ENCODE assay signal across 8 mouse cellular contexts in the genomic region with DNA sequence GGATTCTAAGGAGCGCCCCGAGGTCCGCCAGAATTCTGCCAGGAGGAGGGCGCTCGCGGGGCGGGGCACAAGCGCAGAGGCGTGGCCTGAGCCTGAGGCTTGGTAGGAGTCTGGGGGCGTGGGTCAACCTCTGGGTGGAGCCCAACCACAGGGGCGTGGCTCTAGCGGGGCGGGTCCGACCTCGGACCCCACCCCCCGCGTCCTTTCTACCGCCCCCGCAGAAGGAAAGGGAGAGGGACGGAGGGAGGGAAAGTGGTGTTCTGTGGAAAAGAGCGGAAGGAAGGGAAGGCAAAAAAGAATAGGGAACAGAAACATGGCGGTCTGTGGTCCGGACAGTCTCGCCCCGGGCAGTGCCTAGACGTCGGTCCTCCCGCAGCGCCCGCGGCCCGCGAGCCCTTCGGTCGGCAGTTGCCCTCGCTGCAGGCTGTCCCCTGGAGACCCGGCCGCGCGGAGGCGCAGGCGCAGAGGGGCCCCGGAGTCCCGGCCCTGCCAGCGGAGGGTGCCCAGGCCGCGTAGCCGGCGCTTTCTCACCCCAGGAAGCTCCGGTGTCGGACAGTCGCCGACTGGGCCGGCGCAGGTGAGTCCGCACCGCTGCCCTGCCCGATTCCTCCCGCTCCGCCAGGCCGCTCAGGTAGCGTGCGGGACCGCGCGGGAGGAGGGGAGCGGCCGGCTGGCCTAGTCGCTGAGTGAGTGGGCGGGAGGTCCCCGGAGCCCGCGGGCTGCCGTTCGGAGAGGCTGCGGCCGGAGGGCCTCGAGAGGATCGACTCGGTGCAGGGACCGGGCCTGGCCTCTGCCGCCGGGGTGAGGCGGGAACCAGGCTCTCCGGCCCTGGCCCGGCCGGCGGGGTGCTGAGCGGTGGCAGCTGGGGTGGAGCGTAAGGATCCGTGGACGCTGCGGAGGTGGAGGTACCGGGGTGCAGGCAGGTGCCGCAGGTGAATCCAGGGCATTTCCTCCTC. TPM values are rescaled to one million over a fixed set of nuclear protein-coding genes. Genes with fewer than 3 reads are reported as not detected.
A peak's percentile ranks its signal among the peaks of the same experiment; 100 is the strongest.
DNase-seq lines count a peak whose midpoint lies in the region; ATAC-seq and TF ChIP-seq lines count a peak whose summit lies in the region.

Dennd4c (plus strand) TSS at position 220 of the 956 bp plus-strand sequence.

- DNase-seq in A20 (ENCODE audit: low read depth, low spot score), result peak; percentile 97
- DNase-seq in heart, embryonic 10.5 days (ENCODE audit: low spot score), result peak; percentile 98
- DNase-seq in liver, result peak; percentile 98
- peak; percentile 94 for DNase-seq in spleen, postnatal 4 days (ENCODE audit: low spot score in 2 of 2)

- H3K36me3 ChIP-seq in heart, embryonic 10.5 days, result no peaks in the 10 kb centered on the region
- no peaks in the 10 kb centered on the region for H3K36me3 ChIP-seq in kidney, embryonic 15.5 days

- H3K27me3 ChIP-seq in heart, embryonic 10.5 days (ENCODE audit: insufficient read depth, poor library complexity, severe bottlenecking), result no peaks in the 10 kb centered on the region
- H3K27me3 ChIP-seq in kidney, embryonic 15.5 days, result no peaks in the 10 kb centered on the region

- peak within 1 kb of the TSS; percentile 95 for H3K9ac ChIP-seq in kidney, embryonic 15.5 days

- H3K27ac ChIP-seq in bone marrow macrophage, adult 2 months (ENCODE audit: insufficient read depth, low read depth, low read length), result peak within 1 kb of the TSS; percentile 79
- H3K27ac ChIP-seq in embryonic fibroblast, embryonic 13.5 days (ENCODE audit: insufficient read depth, low read length), result peak within 1 kb of the TSS; percentile 39
- peak within 1 kb of the TSS; percentile 98 for H3K27ac ChIP-seq in heart, embryonic 10.5 days
- peak within 1 kb of the TSS; percentile 94 for H3K27ac ChIP-seq in kidney, embryonic 15.5 days

- peak; percentile 97 for ATAC-seq in kidney, embryonic 15.5 days (replicated peaks; ENCODE audit: low FRiP score)
- ATAC-seq in monocyte, adult 5-6 weeks (replicated peaks; ENCODE audit: insufficient number of reproducible peaks, low FRiP score, low TSS enrichment, poor library complexity, severe bottlenecking), result peak; percentile 92

- H3K4me1 ChIP-seq in bone marrow macrophage, adult 2 months (ENCODE audit: control insufficient read depth, insufficient read depth, low read length), result peaks cover 10% of the 10 kb centered on the region
- H3K4me1 ChIP-seq in embryonic fibroblast, embryonic 13.5 days (ENCODE audit: control insufficient read depth, insufficient read depth, low read length), result peaks cover 6% of the 10 kb centered on the region; the same call in 1 of the 2 replicates
- H3K4me1 ChIP-seq in heart, embryonic 10.5 days, result peaks cover 15% of the 10 kb centered on the region
- peaks cover 21% of the 10 kb centered on the region for H3K4me1 ChIP-seq in kidney, embryonic 15.5 days

- H3K4me3 ChIP-seq in bone marrow macrophage, adult 2 months (ENCODE audit: insufficient read depth, low read length), result peak within 1 kb of the TSS; percentile 86
- H3K4me3 ChIP-seq in embryonic fibroblast, embryonic 13.5 days (ENCODE audit: insufficient read depth, low read length), result peak within 1 kb of the TSS; percentile 87
- peak within 1 kb of the TSS; percentile 100 for H3K4me3 ChIP-seq in heart, embryonic 10.5 days
- peak within 1 kb of the TSS; percentile 88 for H3K4me3 ChIP-seq in kidney, embryonic 15.5 days (replicated peaks)

- TF ChIP-seq CTCF in bone marrow macrophage, adult 2 months (IDR thresholded peaks at IDR 0.05; ENCODE audit: low read depth, low read length), result no peak
- no peak for TF ChIP-seq CTCF in embryonic fibroblast, embryonic 13.5 days (IDR thresholded peaks at IDR 0.05; ENCODE audit: borderline replicate concordance, insufficient read depth, low read length)

- TF ChIP-seq POLR2A in bone marrow macrophage, adult 2 months (IDR thresholded peaks at IDR 0.05; ENCODE audit: borderline replicate concordance, low read depth, low read length), result 0 out of 2 replicates have a peak, but pooled peaks have one; percentile 31
- TF ChIP-seq POLR2A in embryonic fibroblast, embryonic 13.5 days (IDR thresholded peaks at IDR 0.05; ENCODE audit: low read depth, low read length), result peak; percentile 95

- H3K9me3 ChIP-seq in heart, embryonic 10.5 days, result no peaks in the 10 kb centered on the region
- no peaks in the 10 kb centered on the region for H3K9me3 ChIP-seq in kidney, embryonic 15.5 days (replicated peaks)

- peak within 1 kb of the TSS; percentile 82 for H3K4me2 ChIP-seq in kidney, embryonic 15.5 days

- under 1% methylated on average over 95 of the region's 95 CpGs for WGBS in heart, embryonic 10.5 days
- WGBS in kidney, embryonic 15.5 days, result under 1% methylated on average over 95 of the region's 95 CpGs

RNA-seq across cellular contexts. Expression of gene Dennd4c, which starts in this region (rescaled TPM):
- polyA plus RNA-seq in bone marrow macrophage, adult 2 months (2012; ENCODE audit: insufficient read depth, insufficient read length, missing spikeins), result 48.6 and 56.5 TPM in 2 replicates
- 26.9 and 28.4 TPM in 2 replicates for polyA plus RNA-seq in embryonic fibroblast, embryonic 13.5 days (2011; ENCODE audit: insufficient read length, low read depth, missing spikeins)
- polyA plus RNA-seq in heart, embryonic 10.5 days (2016; fragmentation: Nextera tagmentation; extraction: Ambion mirVana), result 4.6 and 6.7 TPM in 2 replicates
- 6.8 and 8.5 TPM in 2 replicates for polyA plus RNA-seq in kidney, embryonic 15.5 days (2015; fragmentation: Nextera tagmentation; extraction: Ambion mirVana)
- 26.9 to 42.6 TPM (median 30.7 TPM) in 3 replicates for total RNA-seq in monocyte, adult 5-6 weeks (2017)

Comparison
In these comparisons a context has a peak if more than half of its experiments do, and no peak if none do; other contexts are left out.
1. Peak in every context shown above with its lines: DNase-seq, ATAC-seq, H3K4me3 ChIP-seq and H3K27ac ChIP-seq.
2. H3K27ac ChIP-seq: peak in every context shown above with its lines; median percentile 98 in heart, embryonic 10.5 days; 94 in kidney, embryonic 15.5 days; 79 in bone marrow macrophage, adult 2 months; 39 in embryonic fibroblast, embryonic 13.5 days.